ENCODE assay signal across 10 mouse cellular contexts in genomic region chr2:29066410-29066809, GRCm38 (mm10). TPM values are rescaled to one million over a fixed set of nuclear protein-coding genes. Genes with fewer than 3 reads are reported as not detected.
A peak's percentile ranks its signal among the peaks of the same experiment; 100 is the strongest.
DNase-seq lines count a peak whose midpoint lies in the region; ATAC-seq and TF ChIP-seq lines count a peak whose summit lies in the region.
"Had no signal": no experiment of that assay in that cellular context is flagged by ENCODE, and none has a peak within 500 bp of the region (broad histone marks: within the 10 kb centered on the region; RNA-seq: fewer than 3 reads in every experiment).

No protein-coding gene starts in this region.

- no peak overlapping the region for H3K4me3 ChIP-seq in liver, embryonic 14.5 days (ENCODE audit: insufficient read depth in 1 of 2, low read depth in 2 of 2, low read length in 2 of 2)
- H3K4me3 ChIP-seq: erythroblast, embryonic 14.5 days; neural tube, embryonic 13.5 days had no signal

- H3K9ac ChIP-seq in liver, embryonic 14.5 days (replicated peaks), result no peak overlapping the region
- H3K9ac ChIP-seq: neural tube, embryonic 13.5 days had no signal

- H3K9me3 ChIP-seq in liver, embryonic 14.5 days (ENCODE audit: control insufficient read depth, low read length), result no peaks in the 10 kb centered on the region
- H3K9me3 ChIP-seq: neural tube, embryonic 13.5 days had no signal

- WGBS in liver, embryonic 14.5 days (ENCODE audit: insufficient replicate concordance), result 74% methylated on average over 7 of the region's 7 CpGs

- ATAC-seq in liver, embryonic 14.5 days (ENCODE audit: insufficient read depth), result no peak

- H3K27me3 ChIP-seq in liver, embryonic 14.5 days (ENCODE audit: control insufficient read depth, insufficient read depth, low read length), result no peaks in the 10 kb centered on the region
- H3K27me3 ChIP-seq: neural tube, embryonic 13.5 days had no signal

- H3K4me1 ChIP-seq in liver, embryonic 14.5 days (replicated peaks; ENCODE audit: control insufficient read depth in 2 of 2, insufficient read depth in 2 of 2, low read length in 1 of 2), result peaks cover under 1 to 3% of the 10 kb centered on the region in 2 experiments; a peak in 3 of 4 replicates

- no peak overlapping the region for H3K4me2 ChIP-seq in liver, embryonic 14.5 days (ENCODE audit: low read depth)
- H3K4me2 ChIP-seq: neural tube, embryonic 13.5 days had no signal

- TF ChIP-seq CTCF in liver, embryonic 14.5 days (IDR thresholded peaks at IDR 0.05; ENCODE audit: low read depth), result peak; percentile 52

- H3K36me3 ChIP-seq in liver, embryonic 14.5 days (replicated peaks; ENCODE audit: control insufficient read depth, insufficient read depth, low read depth), result peaks cover 15% of the 10 kb centered on the region

- no peak for TF ChIP-seq EP300 in liver, embryonic 14.5 days (IDR thresholded peaks at IDR 0.05; ENCODE audit: low read depth)

- DNase-seq in cerebellum, postnatal 14 days, result peak; percentile 31 to 47
- no peak for DNase-seq in cerebellum, adult 9-10 months
- no peak for DNase-seq in liver, embryonic 14.5 days (ENCODE audit: low read depth in 3 of 3, low spot score in 3 of 3)
- DNase-seq in liver (no peak), adipocyte (ENCODE audit: low spot score) (peak; percentile 64)
- DNase-seq in mesoderm, embryonic 11.5 days (ENCODE audit: low read depth, low spot score), result peak; percentile 43
- DNase-seq in spleen, postnatal 14 days (ENCODE audit: low spot score in 2 of 2), result no peak
- no peak for DNase-seq in left cerebral cortex, adult 18-20 months (ENCODE audit: low spot score in 2 of 2)

- no peak overlapping the region for H3K27ac ChIP-seq in liver, embryonic 14.5 days
- H3K27ac ChIP-seq: neural tube, embryonic 13.5 days had no signal

RNA-seq across cellular contexts. Expression of gene Ttf1, which starts 6.3 kb away (rescaled TPM):
- 3.0 and 4.5 TPM in 2 replicates for polyA plus RNA-seq in liver, embryonic 14.5 days (2012; rRNA removed)
- 3.6 and 3.9 TPM in 2 replicates for polyA plus RNA-seq in liver, embryonic 14.5 days (2014; fragmentation: Nextera tagmentation; extraction: Ambion mirVana)
- total RNA-seq in left cerebral cortex, adult 18-20 months (2021), result 10 to 100 TPM; 11.2 to 12.7 TPM

RNA-seq across cellular contexts. Expression of gene Cfap77, which starts 11.5 kb away (rescaled TPM):
- polyA plus RNA-seq in liver, embryonic 14.5 days (2012; rRNA removed), result 0.11 and 0.16 TPM in 2 replicates
- 0.21 TPM in 1 of 2 replicates, not detected in the other for polyA plus RNA-seq in liver, embryonic 14.5 days (2014; fragmentation: Nextera tagmentation; extraction: Ambion mirVana)
- total RNA-seq in left cerebral cortex, adult 18-20 months (2021), result not detected
- polyA plus RNA-seq: erythroblast, embryonic 14.5 days; neural tube, embryonic 13.5 days had no signal

RNA-seq across cellular contexts. Expression of gene Setx, which starts 57.6 kb away (rescaled TPM):
- 2.0 and 2.8 TPM in 2 replicates for polyA plus RNA-seq in liver, embryonic 14.5 days (2012; rRNA removed)
- 3.4 and 3.9 TPM in 2 replicates for polyA plus RNA-seq in liver, embryonic 14.5 days (2014; fragmentation: Nextera tagmentation; extraction: Ambion mirVana)
- 10 to 100 TPM; 46.9 to 51.0 TPM for total RNA-seq in left cerebral cortex, adult 18-20 months (2021)

Comparison
In these comparisons a context has a peak if more than half of its experiments do, and no peak if none do; other contexts are left out.
1. DNase-seq: peak in cerebellum, postnatal 14 days (2 of 2), adipocyte (single experiment) and mesoderm, embryonic 11.5 days (single experiment); none in cerebellum, adult 9-10 months (single experiment), liver, embryonic 14.5 days (0 of 3), liver (single experiment), spleen, postnatal 14 days (0 of 2) and left cerebral cortex, adult 18-20 months (0 of 2).